In the genomic region with DNA sequence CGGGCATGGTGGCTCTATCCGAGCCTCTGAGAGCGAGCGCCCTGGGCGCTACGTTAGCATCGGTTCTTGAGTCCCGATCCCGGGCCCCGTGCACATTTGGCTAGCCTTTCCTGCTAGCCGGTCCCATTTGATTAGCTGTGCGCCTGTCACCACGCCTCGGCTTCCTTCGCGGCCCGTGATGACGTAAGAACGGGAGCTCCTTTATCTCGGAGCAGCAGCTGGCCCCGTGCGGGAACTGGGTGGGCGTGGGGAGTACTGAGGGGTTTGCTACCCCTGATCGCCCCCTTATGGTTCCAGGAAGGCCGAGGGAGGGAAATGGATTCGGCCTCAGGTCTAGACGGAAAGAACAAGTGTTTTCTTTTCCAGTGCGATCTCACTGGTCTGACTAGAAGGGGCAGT, we compare ENCODE assay signal across 8 mouse cellular contexts. TPM values are rescaled to one million over a fixed set of nuclear protein-coding genes. Genes with fewer than 3 reads are reported as not detected.
DNase-seq lines count a peak whose midpoint lies in the region; ATAC-seq and TF ChIP-seq lines count a peak whose summit lies in the region.

No protein-coding gene starts in this region.

- H3K27ac ChIP-seq in forebrain, embryonic 13.5 days, result peak overlapping the region; percentile 96
- H3K27ac ChIP-seq in liver, embryonic 15.5 days (replicated peaks), result peak overlapping the region; percentile 100
- H3K27ac ChIP-seq in neural tube, embryonic 12.5 days, result peak overlapping the region; percentile 97
- peak overlapping the region; percentile 97 for H3K27ac ChIP-seq in stomach, postnatal 0 days (replicated peaks)

- peak; percentile 51 for ATAC-seq in cerebellum, adult (ENCODE audit: insufficient number of reproducible peaks, low FRiP score, low TSS enrichment)
- peak; percentile 90 for ATAC-seq in forebrain, embryonic 13.5 days
- ATAC-seq in liver, embryonic 15.5 days (ENCODE audit: insufficient read depth), result peak; percentile 83
- peak; percentile 93 for ATAC-seq in neural tube, embryonic 12.5 days (ENCODE audit: low FRiP score, low read depth)
- ATAC-seq in stomach, postnatal 0 days (ENCODE audit: low FRiP score, low TSS enrichment), result peak; percentile 73

- DNase-seq in ES-CJ7 (ENCODE audit: low read depth, low spot score), result peak; percentile 95
- peak; percentile 89 to 90 for DNase-seq in heart, postnatal 10 days
- peak; percentile 88 to 93 for DNase-seq in kidney, postnatal 4 days
- DNase-seq in stomach, postnatal 0 days (ENCODE audit: low spot score), result peak; percentile 87

- H3K36me3 ChIP-seq in forebrain, embryonic 13.5 days (ENCODE audit: poor library complexity, severe bottlenecking), result peaks cover 39% of the 10 kb centered on the region
- H3K36me3 ChIP-seq in liver, embryonic 15.5 days (replicated peaks), result peaks cover 69% of the 10 kb centered on the region
- peaks cover 20% of the 10 kb centered on the region for H3K36me3 ChIP-seq in neural tube, embryonic 12.5 days
- H3K36me3 ChIP-seq in stomach, postnatal 0 days (ENCODE audit: control insufficient read depth, insufficient read depth, low read length), result peaks cover 6% of the 10 kb centered on the region; the same call in 1 of the 2 replicates

- H3K9ac ChIP-seq in forebrain, embryonic 13.5 days, result peak overlapping the region; percentile 78
- peak overlapping the region; percentile 84 for H3K9ac ChIP-seq in liver, embryonic 15.5 days
- peak overlapping the region; percentile 77 for H3K9ac ChIP-seq in neural tube, embryonic 12.5 days
- H3K9ac ChIP-seq in stomach, postnatal 0 days (ENCODE audit: low read length), result peak overlapping the region; percentile 56

- H3K4me2 ChIP-seq in forebrain, embryonic 13.5 days, result peak overlapping the region; percentile 81
- H3K4me2 ChIP-seq in liver, embryonic 15.5 days, result peak overlapping the region; percentile 89
- peak overlapping the region; percentile 64 for H3K4me2 ChIP-seq in neural tube, embryonic 12.5 days (replicated peaks)
- H3K4me2 ChIP-seq in stomach, postnatal 0 days (replicated peaks; ENCODE audit: low read depth), result peak overlapping the region; percentile 59

- intact Hi-C loops in heart, postnatal 10 days (cut with DNase I), result no loop called here

- no peaks in the 10 kb centered on the region for H3K9me3 ChIP-seq in forebrain, embryonic 13.5 days (replicated peaks)
- no peaks in the 10 kb centered on the region for H3K9me3 ChIP-seq in liver, embryonic 15.5 days (replicated peaks)
- no peaks in the 10 kb centered on the region for H3K9me3 ChIP-seq in neural tube, embryonic 12.5 days
- no peaks in the 10 kb centered on the region for H3K9me3 ChIP-seq in stomach, postnatal 0 days (ENCODE audit: control insufficient read depth, low read length)

- WGBS in forebrain, embryonic 13.5 days, result under 1% methylated on average over 28 of the region's 28 CpGs
- WGBS in liver, embryonic 15.5 days (ENCODE audit: insufficient replicate concordance), result under 1% methylated on average over 28 of the region's 28 CpGs
- WGBS in neural tube, embryonic 12.5 days, result under 1% methylated on average over 28 of the region's 28 CpGs
- under 1% methylated on average over 28 of the region's 28 CpGs for WGBS in stomach, postnatal 0 days

- peak overlapping the region; percentile 83 for H3K4me3 ChIP-seq in forebrain, embryonic 13.5 days
- peak overlapping the region; percentile 86 for H3K4me3 ChIP-seq in liver, embryonic 15.5 days (replicated peaks)
- peak overlapping the region; percentile 88 for H3K4me3 ChIP-seq in neural tube, embryonic 12.5 days
- peak overlapping the region; percentile 85 for H3K4me3 ChIP-seq in stomach, postnatal 0 days (ENCODE audit: low read depth, low read length)

- peaks cover 41% of the 10 kb centered on the region for H3K4me1 ChIP-seq in forebrain, embryonic 13.5 days
- H3K4me1 ChIP-seq in liver, embryonic 15.5 days (replicated peaks), result peaks cover 74% of the 10 kb centered on the region
- peaks cover 43% of the 10 kb centered on the region for H3K4me1 ChIP-seq in neural tube, embryonic 12.5 days
- H3K4me1 ChIP-seq in stomach, postnatal 0 days (replicated peaks; ENCODE audit: control insufficient read depth, insufficient read depth), result peaks cover 6% of the 10 kb centered on the region

- peak; percentile 56 for TF ChIP-seq CTCF in stomach, postnatal 0 days (IDR thresholded peaks at IDR 0.05; ENCODE audit: low read depth)

- H3K27me3 ChIP-seq in forebrain, embryonic 13.5 days, result no peaks in the 10 kb centered on the region
- H3K27me3 ChIP-seq in liver, embryonic 15.5 days, result no peaks in the 10 kb centered on the region
- H3K27me3 ChIP-seq in neural tube, embryonic 12.5 days (replicated peaks), result no peaks in the 10 kb centered on the region
- H3K27me3 ChIP-seq in stomach, postnatal 0 days (ENCODE audit: control insufficient read depth, insufficient read depth, low read length), result no peaks in the 10 kb centered on the region

- TF ChIP-seq EP300 in stomach, postnatal 0 days (optimal IDR thresholded peaks at IDR 0.05), result peak; percentile 75

RNA-seq across cellular contexts. Expression of a gene that starts 0.6 kb away (rescaled TPM):
- 115 and 119 TPM in 2 replicates for polyA plus RNA-seq in forebrain, embryonic 13.5 days (2015; fragmentation: Nextera tagmentation; extraction: Ambion mirVana)
- 100 to 1,000 TPM; 191 to 196 TPM for total RNA-seq in heart, postnatal 10 days (2021)
- polyA plus RNA-seq in liver, embryonic 15.5 days (2015; fragmentation: Nextera tagmentation; extraction: Ambion mirVana), result 231 and 236 TPM in 2 replicates
- 125 and 126 TPM in 2 replicates for polyA plus RNA-seq in neural tube, embryonic 12.5 days (2016; fragmentation: Nextera tagmentation; extraction: Ambion mirVana)
- polyA plus RNA-seq in stomach, postnatal 0 days (2015; fragmentation: Nextera tagmentation; extraction: Ambion mirVana), result 73.4 and 77.1 TPM in 2 replicates

RNA-seq across cellular contexts. Expression of a gene that starts 11.9 kb away (rescaled TPM):
- polyA plus RNA-seq in forebrain, embryonic 13.5 days (2015; fragmentation: Nextera tagmentation; extraction: Ambion mirVana), result not detected in 2 replicates
- total RNA-seq in heart, postnatal 10 days (2021), result not detected
- polyA plus RNA-seq in liver, embryonic 15.5 days (2015; fragmentation: Nextera tagmentation; extraction: Ambion mirVana), result not detected in 2 replicates
- polyA plus RNA-seq in neural tube, embryonic 12.5 days (2016; fragmentation: Nextera tagmentation; extraction: Ambion mirVana), result not detected in 2 replicates
- polyA plus RNA-seq in stomach, postnatal 0 days (2015; fragmentation: Nextera tagmentation; extraction: Ambion mirVana), result not detected in 2 replicates

RNA-seq across cellular contexts. Expression of a gene that starts 23.6 kb away (rescaled TPM):
- polyA plus RNA-seq in forebrain, embryonic 13.5 days (2015; fragmentation: Nextera tagmentation; extraction: Ambion mirVana), result not detected in 2 replicates
- total RNA-seq in heart, postnatal 10 days (2021), result under 1 TPM in 1 of 2 experiments, not detected in 1; 0.07 TPM
- polyA plus RNA-seq in liver, embryonic 15.5 days (2015; fragmentation: Nextera tagmentation; extraction: Ambion mirVana), result not detected in 2 replicates
- 0.09 TPM in 1 of 2 replicates, not detected in the other for polyA plus RNA-seq in neural tube, embryonic 12.5 days (2016; fragmentation: Nextera tagmentation; extraction: Ambion mirVana)
- polyA plus RNA-seq in stomach, postnatal 0 days (2015; fragmentation: Nextera tagmentation; extraction: Ambion mirVana), result 0.02 TPM in 1 of 2 replicates, not detected in the other

RNA-seq across cellular contexts. Expression of a gene that starts 38.6 kb away (rescaled TPM):
- polyA plus RNA-seq in forebrain, embryonic 13.5 days (2015; fragmentation: Nextera tagmentation; extraction: Ambion mirVana), result not detected in 2 replicates
- not detected for total RNA-seq in heart, postnatal 10 days (2021)
- not detected in 2 replicates for polyA plus RNA-seq in liver, embryonic 15.5 days (2015; fragmentation: Nextera tagmentation; extraction: Ambion mirVana)
- not detected in 2 replicates for polyA plus RNA-seq in neural tube, embryonic 12.5 days (2016; fragmentation: Nextera tagmentation; extraction: Ambion mirVana)
- not detected in 2 replicates for polyA plus RNA-seq in stomach, postnatal 0 days (2015; fragmentation: Nextera tagmentation; extraction: Ambion mirVana)

RNA-seq across cellular contexts. Expression of a gene that starts 52.8 kb away (rescaled TPM):
- polyA plus RNA-seq in forebrain, embryonic 13.5 days (2015; fragmentation: Nextera tagmentation; extraction: Ambion mirVana), result 48.2 and 56.5 TPM in 2 replicates
- 10 to 100 TPM; 51.2 to 53.3 TPM for total RNA-seq in heart, postnatal 10 days (2021)
- 57.2 and 60.4 TPM in 2 replicates for polyA plus RNA-seq in liver, embryonic 15.5 days (2015; fragmentation: Nextera tagmentation; extraction: Ambion mirVana)
- 55.2 and 61.7 TPM in 2 replicates for polyA plus RNA-seq in neural tube, embryonic 12.5 days (2016; fragmentation: Nextera tagmentation; extraction: Ambion mirVana)
- 29.1 and 31.6 TPM in 2 replicates for polyA plus RNA-seq in stomach, postnatal 0 days (2015; fragmentation: Nextera tagmentation; extraction: Ambion mirVana)

Comparison
In these comparisons a context has a peak if more than half of its experiments do, and no peak if none do; other contexts are left out.
1. Peak in every context shown above with its lines: DNase-seq, ATAC-seq, H3K4me3 ChIP-seq and H3K27ac ChIP-seq.